11 mouse cellular contexts compared by ENCODE assay signal in the genomic region with DNA sequence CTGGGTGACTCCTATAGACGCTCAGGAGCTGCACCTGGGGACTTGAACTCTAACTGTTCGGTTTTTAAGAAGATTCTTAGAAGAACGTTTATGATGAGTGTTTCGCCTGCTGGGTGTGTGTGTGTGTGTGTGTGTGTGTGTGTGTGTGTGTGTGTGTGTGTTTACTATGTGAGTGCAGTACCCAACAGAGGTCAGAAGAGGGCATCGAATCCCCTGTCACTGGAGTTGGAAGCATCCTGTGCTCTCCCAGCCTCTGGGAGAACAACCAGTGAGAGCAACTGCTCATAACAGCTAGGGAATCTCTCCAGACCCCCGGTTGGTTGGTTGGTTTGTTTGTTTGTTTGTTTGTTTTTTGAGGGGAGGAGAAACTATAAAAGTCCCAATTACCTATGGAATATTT. TPM values are rescaled to one million over a fixed set of nuclear protein-coding genes. Genes with fewer than 3 reads are reported as not detected.
DNase-seq lines count a peak whose midpoint lies in the region; ATAC-seq and TF ChIP-seq lines count a peak whose summit lies in the region.
"Had no signal": no experiment of that assay in that cellular context is flagged by ENCODE, and none has a peak within 500 bp of the region (broad histone marks: within the 10 kb centered on the region; RNA-seq: fewer than 3 reads in every experiment).

No protein-coding gene starts in this region.

- no peaks in the 10 kb centered on the region for H3K9me3 ChIP-seq in heart, embryonic 14.5 days (ENCODE audit: control insufficient read depth, low read length)
- H3K9me3 ChIP-seq in CH12.LX (replicated peaks; ENCODE audit: low read length): peaks cover 3% of the 10 kb centered on the region
- no peaks in the 10 kb centered on the region for H3K9me3 ChIP-seq in embryonic facial prominence, embryonic 13.5 days
- no peaks in the 10 kb centered on the region for H3K9me3 ChIP-seq in liver, postnatal 0 days (ENCODE audit: low read length)

- TF ChIP-seq EP300 in CH12.LX (IDR thresholded peaks at IDR 0.05; ENCODE audit: low read length): no peak
- TF ChIP-seq EP300 in liver, postnatal 0 days (IDR thresholded peaks at IDR 0.05; ENCODE audit: low read depth): no peak

- H3K9ac ChIP-seq in heart, embryonic 14.5 days (ENCODE audit: low read length): no peak overlapping the region
- no peak overlapping the region for H3K9ac ChIP-seq in CH12.LX (ENCODE audit: insufficient read depth, low read depth)
- H3K9ac ChIP-seq in embryonic facial prominence, embryonic 13.5 days: no peak overlapping the region
- no peak overlapping the region for H3K9ac ChIP-seq in liver, postnatal 0 days (replicated peaks)

- peak in 1 of 2 experiments; percentile 43; a peak in 2 of 4 replicates for TF ChIP-seq CTCF in CH12.LX (conservative IDR thresholded peaks at IDR 0.05 in 1 of 2, IDR thresholded peaks at IDR 0.05 in 1 of 2; ENCODE audit: low read depth in 2 of 2, low read length in 2 of 2)
- TF ChIP-seq CTCF in liver, postnatal 0 days (IDR thresholded peaks at IDR 0.05; ENCODE audit: low read depth): 0 out of 2 replicates have a peak, but pooled peaks have one; percentile 7

- H3K79me2 ChIP-seq in CH12.LX (replicated peaks; ENCODE audit: control insufficient read depth, extremely low read depth, insufficient read depth, poor library complexity, severe bottlenecking): peaks cover 6% of the 10 kb centered on the region; the same call in 1 of the 2 replicates

- DNase-seq in heart, adult 18-20 months: no peak
- peak; percentile 43 for DNase-seq in CH12.LX (ENCODE audit: extremely low read depth)
- no peak for DNase-seq in liver, postnatal 0 days
- no peak for DNase-seq in gastrocnemius, postnatal 25 days
- DNase-seq in right cerebral cortex, adult 18-20 months: no peak
- DNase-seq in kidney, postnatal 14 days: no peak

- no peak overlapping the region for H3K4me3 ChIP-seq in heart, embryonic 14.5 days (ENCODE audit: control insufficient read depth in 1 of 2, insufficient read depth in 1 of 2, low read depth in 1 of 2, low read length in 2 of 2)
- H3K4me3 ChIP-seq in CH12.LX (replicated peaks in 1 of 3; ENCODE audit: low read depth in 2 of 3, low read length in 2 of 3, poor library complexity in 1 of 3): no peak overlapping the region
- H3K4me3 ChIP-seq in embryonic facial prominence, embryonic 13.5 days: peak overlapping the region; percentile 89; the same call in 1 of the 2 replicates
- H3K4me3 ChIP-seq in liver, postnatal 0 days (ENCODE audit: low read depth, low read length): no peak overlapping the region

- H3K4me2 ChIP-seq in heart, embryonic 14.5 days (ENCODE audit: low read length): peak overlapping the region; percentile 89
- H3K4me2 ChIP-seq in CH12.LX (ENCODE audit: insufficient read depth, low read depth, poor library complexity, severe bottlenecking): no peak overlapping the region
- peak overlapping the region; percentile 71; the same call in 1 of the 2 replicates for H3K4me2 ChIP-seq in embryonic facial prominence, embryonic 13.5 days
- peak overlapping the region; percentile 66; the same call in 1 of the 2 replicates for H3K4me2 ChIP-seq in liver, postnatal 0 days (ENCODE audit: low read depth, low read length)

- in situ Hi-C loops in CH12.LX (cut with MboI; ENCODE audit: low pct_ligation_motif_present, low pct_unique_long_range_greater_than_20kb, low sequenced_read_pairs): no loop called here

- 83% methylated on average over 6 of the region's 6 CpGs for WGBS in heart, embryonic 14.5 days
- WGBS in embryonic facial prominence, embryonic 13.5 days: 80% methylated on average over 6 of the region's 6 CpGs
- 72% methylated on average over 6 of the region's 6 CpGs for WGBS in liver, postnatal 0 days (ENCODE audit: insufficient replicate concordance)

- H3K4me1 ChIP-seq in heart, embryonic 14.5 days (ENCODE audit: control insufficient read depth in 2 of 2, insufficient read depth in 2 of 2, low read length in 2 of 2): peaks cover 0 to 4% of the 10 kb centered on the region in 2 experiments; a peak in 2 of 4 replicates
- H3K4me1 ChIP-seq in CH12.LX (ENCODE audit: control insufficient read depth in 1 of 2, insufficient read depth in 2 of 2): peaks cover 5 to 37% of the 10 kb centered on the region in 2 experiments
- H3K4me1 ChIP-seq in embryonic facial prominence, embryonic 13.5 days: peaks cover 26% of the 10 kb centered on the region
- H3K4me1 ChIP-seq in liver, postnatal 0 days (ENCODE audit: insufficient read depth): peaks cover 12% of the 10 kb centered on the region

- H3K36me3 ChIP-seq in heart, embryonic 14.5 days (ENCODE audit: control insufficient read depth, insufficient read depth, low read length): no peaks in the 10 kb centered on the region
- peaks cover 0 to 5% of the 10 kb centered on the region in 2 experiments for H3K36me3 ChIP-seq in CH12.LX (replicated peaks in 1 of 2; ENCODE audit: control insufficient read depth in 1 of 2, insufficient read depth in 1 of 2, low read length in 1 of 2)
- no peaks in the 10 kb centered on the region for H3K36me3 ChIP-seq in embryonic facial prominence, embryonic 13.5 days
- H3K36me3 ChIP-seq in liver, postnatal 0 days (replicated peaks; ENCODE audit: insufficient read depth, low read length): 0 out of 2 replicates have a peak, but pooled peaks cover 8% of the 10 kb centered on the region

- H3K27ac ChIP-seq in heart, embryonic 14.5 days (replicated peaks in 1 of 2; ENCODE audit: control insufficient read depth in 1 of 2, insufficient read depth in 1 of 2, low read depth in 2 of 2, low read length in 2 of 2): no peak overlapping the region
- no peak overlapping the region for H3K27ac ChIP-seq in CH12.LX (ENCODE audit: insufficient read depth, low read depth)
- H3K27ac ChIP-seq in embryonic facial prominence, embryonic 13.5 days: no peak overlapping the region
- 0 out of 2 replicates have a peak overlapping the region, but pooled peaks have one; percentile 58 for H3K27ac ChIP-seq in liver, postnatal 0 days (ENCODE audit: low read depth)

- no peak for ATAC-seq in heart, embryonic 14.5 days (ENCODE audit: insufficient number of reproducible peaks, insufficient read depth, low FRiP score, low read depth)
- no peak for ATAC-seq in embryonic facial prominence, embryonic 13.5 days (ENCODE audit: insufficient number of reproducible peaks, insufficient read depth, low FRiP score, low TSS enrichment, low read depth)
- no peak for ATAC-seq in liver, postnatal 0 days

- TF ChIP-seq POLR2A in CH12.LX (IDR thresholded peaks at IDR 0.05; ENCODE audit: low read depth, low read length): no peak

- no peaks in the 10 kb centered on the region for H3K27me3 ChIP-seq in heart, embryonic 14.5 days (ENCODE audit: control insufficient read depth, insufficient read depth, low read length)
- H3K27me3 ChIP-seq in CH12.LX (replicated peaks): no peaks in the 10 kb centered on the region
- H3K27me3 ChIP-seq in embryonic facial prominence, embryonic 13.5 days: no peaks in the 10 kb centered on the region
- H3K27me3 ChIP-seq in liver, postnatal 0 days (ENCODE audit: insufficient read depth, low read length): no peaks in the 10 kb centered on the region

- TF ChIP-seq RAD21 in CH12.LX (IDR thresholded peaks at IDR 0.05; ENCODE audit: low read depth, low read length): peak; percentile 17

- dilution Hi-C loops in CH12.LX (cut with MboI; ENCODE audit: extremely low pct_ligation_motif_present, extremely low pct_unique_long_range_greater_than_20kb, low sequenced_read_pairs): no loop called here

TF ChIP-seq in CH12.LX, 34 proteins besides CTCF, POLR2A, EP300 and RAD21:
- TF ChIP-seq NRF1 (IDR thresholded peaks at IDR 0.05; ENCODE audit: low read depth, low read length) (no peak), SMC3 (IDR thresholded peaks at IDR 0.05; ENCODE audit: low read depth, low read length) (peak; percentile 12), PAX5 (IDR thresholded peaks at IDR 0.05; ENCODE audit: low read length) (no peak)

RNA-seq across cellular contexts. Expression of gene Fkbp5, which starts 30.6 kb away (rescaled TPM):
- 4.3 and 5.0 TPM in 2 replicates for polyA plus RNA-seq in heart, embryonic 14.5 days (2014; fragmentation: Nextera tagmentation; extraction: Ambion mirVana)
- total RNA-seq in heart, adult 18-20 months (2021): 100 to 1,000 TPM in 1 of 2 experiments, 10 to 100 TPM in 1; 65.4 to 103 TPM
- total RNA-seq in CH12.LX (2012; rRNA removed) (14.4 and 17.5 TPM in 2 replicates), CH12.LX (2014; rRNA removed) (21.5 and 22.6 TPM in 2 replicates)
- 31.4 and 35.3 TPM in 2 replicates for polyA plus RNA-seq in CH12.LX (2012; ENCODE audit: insufficient read length, low read depth)
- polyA plus RNA-seq in embryonic facial prominence, embryonic 13.5 days (2015; fragmentation: Nextera tagmentation; extraction: Ambion mirVana): 23.3 and 24.5 TPM in 2 replicates
- 25.9 and 29.0 TPM in 2 replicates for polyA plus RNA-seq in liver, postnatal 0 days (2015; fragmentation: Nextera tagmentation; extraction: Ambion mirVana)
- total RNA-seq in gastrocnemius, postnatal 25 days (2021): 10 to 100 TPM; 61.0 to 63.6 TPM

RNA-seq across cellular contexts. Expression of gene Armc12, which starts 43.9 kb away (rescaled TPM):
- not detected in 2 replicates for polyA plus RNA-seq in heart, embryonic 14.5 days (2014; fragmentation: Nextera tagmentation; extraction: Ambion mirVana)
- total RNA-seq in heart, adult 18-20 months (2021): not detected
- total RNA-seq in CH12.LX (2012; rRNA removed): not detected in 2 replicates
- not detected in 2 replicates for total RNA-seq in CH12.LX (2014; rRNA removed)
- polyA plus RNA-seq in CH12.LX (2012; ENCODE audit: insufficient read length, low read depth): not detected in 2 replicates
- not detected in 2 replicates for polyA plus RNA-seq in embryonic facial prominence, embryonic 13.5 days (2015; fragmentation: Nextera tagmentation; extraction: Ambion mirVana)
- not detected in 2 replicates for polyA plus RNA-seq in liver, postnatal 0 days (2015; fragmentation: Nextera tagmentation; extraction: Ambion mirVana)
- not detected for total RNA-seq in gastrocnemius, postnatal 25 days (2021)
- total RNA-seq: G1E had no signal
- polyA plus RNA-seq: G1E; lung, embryonic 16.5 days; urinary bladder, adult 2 months had no signal
